Mouse (Mus musculus) thymus, postnatal 25 days (tissue): ENCODE data around the gene Rps6ka5.

Source experiments
- DNase-seq: peaks from one replicate; pipeline ENCODE4 v3.0.0; 2022

Rps6ka5 gene

DNA sequence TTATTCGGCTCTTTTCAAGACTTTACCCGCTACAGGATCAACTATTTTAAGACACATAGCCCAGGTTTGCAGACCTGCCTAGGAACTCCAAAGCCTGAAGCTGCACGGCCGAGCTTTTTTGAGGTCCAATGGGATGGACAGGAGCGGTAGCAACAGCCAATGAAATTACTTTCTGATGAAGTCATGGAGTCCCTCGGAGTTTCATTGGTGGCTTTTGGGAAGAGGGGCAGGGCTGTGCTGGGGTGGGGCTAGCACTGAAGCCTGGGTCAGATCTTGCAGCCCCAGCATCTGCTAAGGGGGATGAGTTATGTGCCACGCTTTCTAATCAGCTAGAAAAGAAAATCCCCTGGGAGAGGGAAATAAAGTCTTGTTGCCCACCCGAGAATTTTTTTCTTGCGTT, 199.0 kb downstream of the Rps6ka5 start:
- DNase-seq: peak; percentile 63

DNA sequence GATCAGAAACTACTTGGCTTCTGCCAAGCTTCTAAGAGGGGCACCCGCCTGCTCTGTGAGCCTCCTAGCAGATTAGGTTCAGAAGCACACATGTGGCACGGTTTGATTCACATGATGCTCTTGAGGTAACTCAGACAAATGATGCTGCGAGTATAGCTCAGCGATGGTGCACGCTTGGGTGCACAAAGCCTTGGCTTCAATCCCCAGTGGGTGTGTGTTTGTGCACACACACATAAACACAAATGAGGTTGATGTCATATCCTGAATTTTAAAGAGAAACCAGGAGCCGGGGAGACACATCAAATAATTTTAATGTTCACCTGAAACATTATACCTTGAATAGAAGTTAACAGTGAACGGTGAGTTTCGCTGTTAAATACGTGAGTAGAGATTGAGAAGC, 199.5 kb downstream of the Rps6ka5 start:
- no peak for DNase-seq

DNA sequence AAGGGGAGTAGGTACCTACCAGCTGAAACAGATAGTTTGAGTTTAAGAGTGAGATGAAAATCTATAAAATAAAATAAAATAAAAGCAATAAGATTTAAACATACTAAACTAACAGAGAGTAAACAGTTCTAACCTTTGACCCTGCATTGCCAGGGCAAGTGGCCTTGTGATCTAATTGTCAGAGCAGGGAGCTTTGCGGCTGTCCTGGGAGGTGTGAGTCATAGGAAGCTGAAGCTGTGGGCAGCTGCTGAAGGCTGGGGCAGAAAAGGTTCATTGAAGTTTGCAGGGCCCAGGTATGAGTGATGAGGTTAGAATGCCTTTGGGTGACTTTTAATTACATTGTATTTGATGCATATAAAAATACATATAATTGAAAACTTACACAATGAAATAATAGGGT, 200.8 kb downstream of the Rps6ka5 start:
- DNase-seq: no peak

GRCm38 (mm10) chr12:100520794-100521186, 206.0 kb downstream of the Rps6ka5 start, which contains the start of gene Ttc7b:
Gene Ttc7b (minus strand): TSS chr12:100520826.
- no peak for DNase-seq

GRCm38 (mm10) chr12:100520077-100520793, 206.5 kb downstream of the Rps6ka5 start:
- DNase-seq: peak; percentile 65

DNA sequence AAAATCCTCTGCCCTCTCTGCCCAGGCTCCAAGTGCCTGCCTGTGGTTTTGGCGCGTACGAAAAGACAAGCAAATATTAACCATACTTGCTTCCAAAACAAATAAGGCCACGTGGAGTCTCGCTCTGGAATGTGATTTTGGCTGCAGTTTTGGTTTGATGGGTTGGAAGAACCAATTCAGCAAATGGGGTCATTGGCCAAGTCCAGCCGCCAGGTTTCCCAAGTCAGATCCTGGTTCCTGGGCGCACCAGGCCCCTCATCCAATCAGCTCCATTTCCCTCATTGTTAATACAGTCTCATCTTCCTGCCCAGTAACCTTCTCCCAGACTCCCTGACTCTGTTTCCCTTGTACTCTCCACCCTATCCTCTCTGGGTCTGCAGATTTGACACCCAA, 207.1 kb downstream of the Rps6ka5 start:
- no peak for DNase-seq

DNA sequence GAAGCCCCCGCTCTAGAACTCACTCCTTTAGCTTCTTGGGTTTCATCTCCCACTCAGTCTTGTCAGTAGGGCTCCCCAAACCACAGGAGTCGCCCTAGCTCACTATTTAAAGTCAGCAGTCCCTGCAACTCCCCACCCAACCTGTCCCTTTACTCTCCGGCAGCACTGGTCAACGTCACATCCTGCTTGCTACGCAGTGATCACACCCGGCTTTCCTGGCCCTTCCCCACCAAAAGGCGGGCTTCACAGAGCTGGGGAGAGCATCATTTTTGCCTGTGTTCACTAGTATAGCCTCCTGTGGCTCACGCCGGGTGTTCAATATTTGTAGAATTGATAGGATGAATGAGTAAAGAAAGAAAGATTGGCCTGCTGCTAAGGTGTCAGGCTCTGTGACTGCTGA, 209.4 kb downstream of the Rps6ka5 start:
- no peak for DNase-seq

DNA sequence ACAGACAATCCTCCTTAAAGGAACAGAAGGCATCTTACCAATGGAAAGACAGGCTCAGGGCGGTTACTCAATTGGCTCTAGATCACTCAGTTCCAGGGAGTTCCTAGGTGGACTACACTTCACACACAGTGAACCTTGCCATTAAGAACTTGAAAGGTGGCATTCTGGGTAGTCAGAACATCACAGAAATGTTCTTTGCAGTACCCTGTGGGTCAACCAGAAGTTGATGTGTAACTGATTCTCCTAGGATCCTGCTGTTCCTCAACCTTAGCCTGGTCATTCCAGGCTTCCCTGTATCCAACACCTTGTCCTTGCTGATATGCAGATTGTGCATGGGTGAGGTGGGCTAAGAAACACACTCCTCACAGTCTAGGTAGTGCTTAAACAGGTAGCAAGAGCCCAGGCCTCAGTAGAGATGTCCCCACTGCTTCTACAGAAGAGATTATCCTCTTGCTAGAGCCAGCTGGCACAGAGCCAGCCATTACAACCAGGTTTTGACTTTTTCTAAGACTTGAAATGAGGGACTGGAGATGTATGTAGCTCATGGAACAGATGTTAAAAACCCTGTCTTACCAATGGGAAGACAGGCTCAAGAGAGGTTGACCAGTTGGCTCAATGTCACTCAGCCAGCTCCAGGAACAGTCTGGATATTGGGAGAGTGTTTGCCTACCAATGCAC, 210.5 kb downstream of the Rps6ka5 start:
- DNase-seq: no peak

DNA sequence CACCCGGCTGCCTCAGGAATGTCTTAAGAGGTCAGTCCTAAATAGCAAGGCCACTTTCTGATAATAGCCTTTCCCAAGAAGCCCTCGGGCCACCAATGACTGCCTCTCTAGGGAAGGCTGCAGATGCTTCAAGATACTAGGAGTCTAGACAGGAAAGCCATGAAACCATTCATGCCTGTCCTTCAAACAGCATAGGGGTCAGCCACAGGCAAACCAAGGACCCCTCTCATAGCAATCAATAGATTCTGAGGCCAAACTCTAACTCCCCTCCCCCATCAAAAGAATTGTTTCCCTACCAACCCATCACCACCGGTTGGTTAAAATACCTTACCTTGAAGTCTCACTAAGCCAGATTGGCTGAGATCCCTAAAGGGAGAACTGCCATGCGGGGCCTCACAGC, 211.3 kb downstream of the Rps6ka5 start:
- no peak for DNase-seq

DNA sequence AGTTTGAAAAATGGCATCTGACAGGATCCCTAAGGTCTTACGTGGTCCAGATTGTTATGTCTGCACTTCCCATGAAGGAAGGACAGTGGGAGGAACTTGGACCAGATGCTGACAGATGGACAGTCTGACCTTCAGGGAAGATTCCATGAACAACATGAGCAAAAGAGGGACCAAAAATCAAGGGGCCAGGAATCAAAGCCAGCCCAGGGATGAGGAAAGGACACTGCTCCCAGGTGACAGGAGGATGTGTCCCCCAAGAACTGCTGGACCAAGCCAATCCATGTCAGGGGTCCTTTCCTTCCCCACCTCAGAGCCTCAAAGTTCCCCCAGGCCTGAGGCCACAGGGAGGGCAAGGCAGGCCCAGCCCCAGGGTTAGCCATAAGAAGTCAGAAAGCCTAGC, 212.2 kb downstream of the Rps6ka5 start:
- no peak for DNase-seq

- no peak for DNase-seq
Observed at GRCm38 (mm10) chr12:100513131-100513530, 213.7 kb downstream of the Rps6ka5 start.

DNA sequence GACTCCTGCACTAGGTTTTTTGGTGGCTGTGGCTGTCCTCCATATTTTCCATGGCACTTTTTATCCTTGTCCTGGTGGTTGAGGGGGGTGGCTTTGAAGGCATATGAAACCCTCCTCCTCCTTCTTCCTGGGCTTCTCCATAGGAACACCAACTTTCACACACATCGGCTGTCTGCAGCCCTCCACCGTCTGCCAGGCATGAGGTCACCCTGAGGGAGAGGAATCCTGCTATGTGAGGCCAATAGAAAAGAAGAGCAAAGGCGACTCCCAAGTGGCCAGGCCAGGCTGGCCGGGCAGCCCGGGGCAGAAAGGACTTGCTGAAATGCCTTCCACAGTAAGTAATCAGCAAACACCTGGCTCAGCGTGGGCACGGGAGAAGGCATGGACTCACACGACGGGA, 214.1 kb downstream of the Rps6ka5 start:
- DNase-seq: no peak

GRCm38 (mm10) chr12:100509615-100510282, 217.0 kb downstream of the Rps6ka5 start:
- no peak for DNase-seq

GRCm38 (mm10) chr12:100508668-100509067, 218.1 kb downstream of the Rps6ka5 start:
- no peak for DNase-seq

DNA sequence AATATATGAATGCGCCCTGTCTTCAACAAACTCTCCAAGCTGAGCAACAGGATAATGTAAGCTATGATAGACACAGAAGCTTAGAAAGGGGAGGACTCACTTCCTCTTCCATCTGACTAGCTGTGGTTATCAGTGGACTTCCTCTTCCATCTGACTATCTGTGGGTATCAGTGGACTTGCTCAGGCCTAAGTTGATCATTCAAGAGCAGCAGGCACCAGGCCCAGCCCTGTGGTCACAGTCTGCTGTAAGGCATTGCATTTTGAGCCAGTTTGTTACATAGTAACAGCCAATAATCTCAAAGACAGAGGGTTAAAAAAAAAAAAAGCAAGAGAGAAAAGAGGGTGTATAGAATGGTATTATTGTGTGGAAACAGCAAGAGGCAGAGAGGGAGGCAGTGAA, 221.3 kb downstream of the Rps6ka5 start:
- no peak for DNase-seq

DNA sequence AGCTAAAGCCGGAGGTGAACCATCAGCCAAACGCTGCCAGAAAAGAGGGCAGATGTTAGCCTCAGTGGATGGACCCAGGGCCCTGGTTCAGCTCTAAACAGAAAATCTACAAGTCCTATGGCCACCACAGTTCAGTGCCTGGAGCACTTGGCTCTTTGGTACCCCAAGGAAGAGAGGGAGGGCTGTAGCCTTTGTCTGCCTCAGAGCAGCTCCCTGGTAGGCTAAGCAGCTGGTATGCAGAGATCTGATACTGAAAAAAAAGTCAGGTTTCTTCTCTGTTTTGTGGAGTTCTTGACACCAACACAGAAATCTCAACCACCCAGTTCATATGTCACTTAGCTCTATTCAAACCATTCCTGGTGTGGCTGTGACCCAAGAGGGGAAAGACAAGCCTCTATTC, 222.2 kb downstream of the Rps6ka5 start:
- no peak for DNase-seq

DNA sequence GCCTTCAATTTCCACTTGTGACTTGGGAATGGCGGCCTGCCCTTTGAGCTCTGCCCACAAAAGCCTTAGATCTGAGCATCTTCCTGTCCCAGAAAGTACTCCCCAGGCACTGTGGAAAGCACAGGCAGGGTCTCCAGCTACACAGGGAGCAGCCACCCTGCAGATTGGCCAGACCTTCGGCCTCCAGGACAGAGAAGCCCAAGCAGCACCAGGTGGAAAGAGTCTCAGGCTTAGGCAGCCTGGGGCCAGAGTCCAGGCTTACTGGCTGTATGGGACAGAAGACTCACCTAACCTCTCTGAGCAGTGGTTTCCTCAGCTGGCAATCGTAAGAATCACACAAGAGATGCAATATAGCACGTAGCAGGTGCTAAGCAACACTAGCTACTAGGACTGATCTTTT, 223.1 kb downstream of the Rps6ka5 start:
- DNase-seq: no peak

DNA sequence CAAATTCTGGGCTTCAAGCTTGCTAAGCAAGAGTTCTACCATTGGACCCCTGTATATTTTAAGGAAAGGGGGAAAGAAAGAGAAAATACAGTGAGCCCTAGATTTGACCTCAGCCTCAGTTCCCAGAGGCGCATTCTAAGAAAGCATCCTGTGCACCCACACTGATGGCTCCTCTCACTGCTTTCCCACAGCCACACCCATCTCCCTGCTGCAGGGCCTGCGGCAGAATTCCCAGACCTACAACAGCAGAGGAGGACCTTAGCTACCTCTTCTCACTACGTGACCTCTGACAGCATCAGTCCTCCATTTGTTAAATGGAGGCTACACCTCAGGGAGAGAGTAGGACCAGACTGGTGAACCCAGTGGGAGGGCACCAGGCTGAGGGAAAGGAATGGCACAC, 224.2 kb downstream of the Rps6ka5 start:
- no peak for DNase-seq

DNA sequence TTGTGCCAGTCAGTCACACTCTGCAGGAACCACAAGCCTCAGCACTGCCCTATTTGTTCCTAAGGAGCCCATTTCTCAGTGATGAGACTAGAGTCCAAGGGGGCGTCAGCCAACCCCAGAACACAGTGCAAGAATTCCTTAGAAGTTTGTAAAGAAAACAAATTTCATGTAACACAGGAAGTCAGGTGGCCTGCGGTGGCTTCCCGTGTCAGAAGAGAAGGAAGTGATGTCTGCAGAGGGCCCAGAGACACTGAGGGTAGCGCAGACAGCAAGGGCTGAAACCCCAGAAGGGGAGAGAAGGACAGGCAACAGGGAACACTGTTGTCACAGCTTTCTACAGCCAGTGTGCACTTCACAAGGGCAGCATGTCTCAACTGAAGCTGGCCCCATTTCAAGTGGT, 225.5 kb downstream of the Rps6ka5 start:
- peak; percentile 67 for DNase-seq

DNA sequence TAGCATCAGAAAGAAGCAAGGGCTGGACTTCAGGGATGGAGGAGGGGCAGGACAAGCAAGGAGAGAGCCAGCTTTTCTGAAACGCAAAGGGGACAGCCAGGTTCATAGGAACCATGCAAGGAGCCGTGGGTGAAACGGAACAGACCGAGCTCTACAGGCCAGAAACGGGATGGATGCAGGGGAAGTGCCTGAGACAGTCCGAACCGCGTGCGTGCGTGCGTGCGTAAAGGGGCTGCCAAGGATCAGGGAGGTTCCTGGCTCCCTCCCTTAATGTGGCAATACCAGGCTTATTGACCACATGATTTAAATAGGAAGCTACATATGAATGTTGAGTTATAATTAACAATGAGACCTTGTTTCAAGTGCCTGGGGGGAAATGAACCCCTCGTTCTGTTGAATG, 227.3 kb downstream of the Rps6ka5 start:
- no peak for DNase-seq
